Mouse (Mus musculus): ENCODE results near the gene Fam168a.

- no peak for TF ChIP-seq CTCF (conservative IDR thresholded peaks at IDR 0.05; ENCODE audit: low read length)
- no peak for TF ChIP-seq NANOG (IDR thresholded peaks at IDR 0.05; ENCODE audit: borderline replicate concordance, low read length)
- no peak for TF ChIP-seq POU5F1 (IDR thresholded peaks at IDR 0.05; ENCODE audit: borderline replicate concordance, low read length)
Observed at GRCm38 (mm10) chr7:100729778-100730177, 23.3 kb downstream of the Fam168a start.

Data from E14TG2a.4 (cell line).